Mouse (Mus musculus): ENCODE results near the gene Fscn1. TPM values are rescaled to one million over a fixed set of nuclear protein-coding genes. Genes with fewer than 3 reads are reported as not detected.

Gene Fscn1
- not detected for polyA plus RNA-seq (2014; fragmentation: Illumina TruSeq; extraction: RNeasy Lipid Tissue Mini Kit (QIAGEN cat#74804); ENCODE audit: low read depth, low replicate concordance)

DNA sequence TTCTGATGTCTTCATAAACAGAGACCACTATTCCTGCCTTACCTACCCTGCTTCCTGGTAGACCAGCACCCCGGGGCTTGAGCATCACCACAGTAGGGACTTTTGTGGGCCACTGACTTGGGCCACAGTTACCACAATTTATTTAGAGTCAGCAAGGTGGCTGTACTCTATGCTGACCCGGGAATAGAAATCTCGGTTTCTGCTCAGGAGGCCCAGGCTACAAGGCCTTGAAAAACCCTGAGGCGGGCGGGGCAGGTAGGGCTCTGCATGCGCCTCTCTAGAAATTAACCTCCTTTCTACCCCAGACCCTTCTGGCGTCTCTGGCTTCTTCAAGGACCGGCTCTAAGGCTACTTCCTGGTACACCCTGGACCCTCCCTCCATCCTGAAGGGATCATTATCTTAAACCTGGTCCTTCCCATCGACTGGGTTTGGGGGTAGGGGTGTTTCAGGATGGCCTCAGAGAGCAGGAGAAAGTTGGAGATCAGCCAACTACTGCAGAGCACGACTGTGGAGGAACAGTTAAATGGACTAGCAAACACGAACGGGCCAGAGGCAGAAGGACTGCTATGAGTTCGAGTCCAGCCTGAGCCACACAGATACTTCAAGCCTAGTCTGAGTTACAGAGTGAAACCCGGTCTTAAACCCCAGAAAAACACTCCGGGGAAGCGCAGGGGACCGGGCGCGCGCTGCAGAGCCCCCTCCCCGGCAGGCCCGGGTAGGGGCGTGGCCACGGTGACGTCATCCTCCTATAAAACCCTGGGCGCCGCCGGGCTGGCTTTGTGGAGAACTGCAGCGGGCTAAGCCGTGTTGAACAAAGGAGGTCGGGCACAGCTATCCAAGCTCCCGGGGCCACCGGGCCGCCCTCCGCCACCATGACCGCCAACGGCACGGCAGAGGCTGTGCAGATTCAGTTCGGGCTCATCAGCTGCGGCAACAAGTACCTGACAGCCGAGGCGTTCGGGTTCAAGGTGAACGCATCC is at the start of gene Fscn1:
Fscn1 (plus strand) TSS at position 768 of the 981 bp plus-strand sequence.

Other genes with a start within 250 kb of the Fscn1 start
- gene Tnrc18, start 142.7 kb upstream of the Fscn1 start, polyA plus RNA-seq (2014; fragmentation: Illumina TruSeq; extraction: RNeasy Lipid Tissue Mini Kit (QIAGEN cat#74804); ENCODE audit: low read depth, low replicate concordance), result 0.53 TPM
- gene Fbxl18, start 64.9 kb upstream of the Fscn1 start, polyA plus RNA-seq (2014; fragmentation: Illumina TruSeq; extraction: RNeasy Lipid Tissue Mini Kit (QIAGEN cat#74804); ENCODE audit: low read depth, low replicate concordance), result 0.85 TPM
- gene Actb, start 53.6 kb upstream of the Fscn1 start, polyA plus RNA-seq (2014; fragmentation: Illumina TruSeq; extraction: RNeasy Lipid Tissue Mini Kit (QIAGEN cat#74804); ENCODE audit: low read depth, low replicate concordance), result 471 TPM
- gene Rnf216, start 152.7 kb downstream of the Fscn1 start, polyA plus RNA-seq (2014; fragmentation: Illumina TruSeq; extraction: RNeasy Lipid Tissue Mini Kit (QIAGEN cat#74804); ENCODE audit: low read depth, low replicate concordance), result 11.4 TPM
- not detected for gene Olfr718-ps1, start 187.2 kb downstream of the Fscn1 start, polyA plus RNA-seq (2014; fragmentation: Illumina TruSeq; extraction: RNeasy Lipid Tissue Mini Kit (QIAGEN cat#74804); ENCODE audit: low read depth, low replicate concordance)
- 2.6 TPM for gene Rbak, start 220.4 kb downstream of the Fscn1 start, polyA plus RNA-seq (2014; fragmentation: Illumina TruSeq; extraction: RNeasy Lipid Tissue Mini Kit (QIAGEN cat#74804); ENCODE audit: low read depth, low replicate concordance)
- gene Spdye4b, start 220.7 kb downstream of the Fscn1 start, polyA plus RNA-seq (2014; fragmentation: Illumina TruSeq; extraction: RNeasy Lipid Tissue Mini Kit (QIAGEN cat#74804); ENCODE audit: low read depth, low replicate concordance), result not detected